Mouse (Mus musculus) hindbrain, embryonic 14.5 days (tissue): ENCODE measurements around the gene Ggt5. TPM values are rescaled to one million over a fixed set of nuclear protein-coding genes. Genes with fewer than 3 reads are reported as not detected.

Experiments
- ATAC-seq: fragments of 200-750 bp; cut with Nextera tagmentation; 2 replicates; pipeline ENCODE4 v1.8.0; 2017; ENCODE audit warnings: moderate number of reproducible peaks, mild to moderate bottlenecking, moderate TSS enrichment, moderate library complexity; ENCODE audit not compliant: low FRiP score
- DNase-seq: peaks from one replicate; pipeline ENCODE4 v3.0.0-alpha.2; 2015; ENCODE audit warnings: low spot score
- H3K27ac ChIP-seq: fragments of 300-500 bp; sonication (generic); 2 replicates; pipeline ENCODE4 v1.5.1; 2014; ENCODE audit warnings: mild to moderate bottlenecking, moderate library complexity
- H3K27me3 ChIP-seq: fragments of 300-500 bp; sonication (generic); 2 replicates; pipeline ENCODE4 v1.6.1; 2014; ENCODE audit warnings: mild to moderate bottlenecking, low read length, mixed read lengths; ENCODE audit not compliant: control insufficient read depth, insufficient read depth
- H3K36me3 ChIP-seq: fragments of 300-500 bp; sonication (generic); replicated peaks from 2 replicates; pipeline ENCODE4 v1.6.1; 2014; ENCODE audit not compliant: control insufficient read depth, insufficient read depth
- H3K4me1 ChIP-seq: fragments of 300-500 bp; sonication (generic); replicated peaks from 2 replicates; pipeline ENCODE4 v1.6.1; 2014; ENCODE audit warnings: antibody characterized with exemption, low read length, mixed read lengths; ENCODE audit not compliant: control insufficient read depth, insufficient read depth
- H3K4me2 ChIP-seq: fragments of 300-500 bp; sonication (generic); replicated peaks from 2 replicates; pipeline ENCODE4 v1.6.1; 2014; ENCODE audit warnings: mild to moderate bottlenecking, moderate library complexity
- H3K4me3 ChIP-seq: fragments of 300-500 bp; sonication (generic); replicated peaks from 2 replicates; pipeline ENCODE4 v1.5.1; 2014; ENCODE audit warnings: mild to moderate bottlenecking, low read length
- H3K9ac ChIP-seq: fragments of 300-500 bp; sonication (generic); 2 replicates; pipeline ENCODE4 v1.6.1; 2014
- H3K9me3 ChIP-seq: fragments of 300-500 bp; sonication (generic); 2 replicates; pipeline ENCODE4 v1.6.1; 2016; ENCODE audit warnings: low read length; ENCODE audit not compliant: control insufficient read depth
- WGBS: fragments of 180-500 bp; shearing (Covaris S2); extraction: QIAGEN DNeasy Blood & Tissue Kit; methylation state at CpG from one replicate; pipeline ENCODE4 v1.1.7; 2014; 5-methylcytosine and 5-hydroxymethylcytosine counted together
- polyA plus RNA-seq: library from polyadenylated mRNA; unstranded; fragments of >200 nt; fragmentation: Nextera tagmentation; extraction: Ambion mirVana; gene quantifications from 2 replicates; pipeline ENCODE4 v1.2.1, GENCODE M21; 2014

Gene Ggt5
- polyA plus RNA-seq, 1 experiment from 2014 or later = 2.1 TPM

DNA sequence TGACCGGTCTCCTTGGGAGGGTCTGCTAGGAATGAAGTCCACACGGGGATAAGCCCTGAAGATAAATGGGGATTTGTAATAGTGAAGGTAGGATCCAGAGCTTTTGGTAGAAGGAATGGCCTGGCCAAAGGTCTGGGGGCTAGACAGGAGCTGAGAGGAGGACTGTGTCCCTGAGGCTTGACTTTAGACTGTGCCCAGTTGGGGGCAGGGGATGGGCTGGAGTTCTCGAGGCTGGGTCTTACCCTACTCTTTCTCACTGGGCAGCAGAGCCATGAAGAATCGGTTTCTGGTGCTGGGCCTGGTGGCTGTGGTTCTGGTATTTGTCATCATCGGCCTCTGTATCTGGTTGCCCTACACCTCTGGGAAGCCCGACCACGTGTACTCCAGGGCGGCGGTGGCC is 15.2 kb upstream of the Ggt5 start:
- Histone ChIP-seq H3K9ac (no peak overlapping the region), H3K27ac (no peak overlapping the region), H3K4me2 (no peak overlapping the region), H3K9me3 (no peaks in the 10 kb centered on the region), H3K4me3 (no peak overlapping the region), H3K36me3 (no peaks in the 10 kb centered on the region), H3K27me3 (no peaks in the 10 kb centered on the region), H3K4me1 (no peaks in the 10 kb centered on the region)
- 89% methylated on average over 9 of the region's 9 CpGs for WGBS
- no peak for ATAC-seq
- DNase-seq = no peak

DNA sequence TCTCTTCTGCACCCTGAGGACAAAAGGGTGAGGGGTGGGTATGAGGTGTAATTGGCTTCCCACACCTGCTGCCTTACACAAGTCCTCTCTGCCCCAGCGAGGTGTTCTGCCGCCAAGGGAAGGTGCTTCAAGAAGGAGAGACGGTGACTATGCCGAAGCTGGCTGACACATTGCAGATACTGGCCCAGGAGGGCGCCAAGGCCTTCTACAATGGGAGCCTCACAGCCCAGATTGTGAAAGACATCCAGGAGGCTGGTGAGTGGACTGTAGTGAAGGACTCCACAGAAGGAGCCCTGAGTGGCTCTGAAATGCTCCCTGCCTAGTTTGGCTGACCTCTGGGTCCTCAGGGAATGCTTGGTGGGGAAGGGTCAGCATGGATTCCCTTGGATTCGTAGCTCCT is 10.0 kb upstream of the Ggt5 start:
- no peaks in the 10 kb centered on the region for H3K27me3 ChIP-seq
- no peak overlapping the region for H3K4me2 ChIP-seq
- DNase-seq = no peak
- H3K36me3 ChIP-seq = no peaks in the 10 kb centered on the region
- H3K27ac ChIP-seq = no peak overlapping the region
- no peaks in the 10 kb centered on the region for H3K4me1 ChIP-seq
- no peaks in the 10 kb centered on the region for H3K9me3 ChIP-seq
- no peak overlapping the region for H3K4me3 ChIP-seq
- H3K9ac ChIP-seq = no peak overlapping the region
- WGBS = 90% methylated on average over 6 of the region's 6 CpGs
- ATAC-seq = no peak

DNA sequence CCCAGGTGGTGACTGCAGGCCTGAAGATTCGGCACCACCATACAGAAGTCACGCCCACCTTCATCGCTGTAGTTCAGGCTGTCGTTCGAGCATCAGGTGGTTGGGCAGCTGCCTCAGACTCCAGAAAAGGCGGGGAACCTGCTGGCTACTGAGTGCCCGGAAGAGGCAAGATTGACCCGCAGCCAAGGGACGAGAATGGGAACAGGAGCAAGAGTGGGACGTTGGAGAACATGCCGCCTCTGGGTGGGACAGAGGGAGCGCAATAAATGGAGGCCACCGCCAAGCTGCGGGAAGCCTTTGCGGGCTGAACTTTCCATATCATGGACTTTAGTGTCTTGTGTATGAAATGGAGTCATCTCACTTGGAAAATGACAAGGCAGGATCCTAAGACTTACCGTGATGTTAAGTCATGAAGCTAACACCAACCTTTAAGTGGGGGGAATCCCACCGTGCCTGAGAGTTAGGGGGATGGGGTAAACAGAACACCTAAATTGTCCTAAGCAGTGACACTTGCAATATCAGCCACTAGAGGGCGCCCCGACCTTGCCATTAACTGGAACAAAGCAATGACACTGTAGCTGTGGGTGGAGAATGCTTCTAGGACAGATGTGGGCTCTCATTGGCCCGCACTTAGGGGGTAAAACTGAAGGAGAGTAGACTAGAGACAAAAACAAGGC is 3.1 kb upstream of the Ggt5 start:
- H3K36me3 ChIP-seq = no peaks in the 10 kb centered on the region
- H3K27ac ChIP-seq = 0 out of 2 replicates have a peak overlapping the region, but pooled peaks have one; percentile 22
- ATAC-seq = peak; percentile 86
- no peak overlapping the region for H3K4me3 ChIP-seq
- no peak overlapping the region for H3K9ac ChIP-seq
- DNase-seq = peak; percentile 96
- H3K27me3 ChIP-seq = no peaks in the 10 kb centered on the region
- H3K9me3 ChIP-seq = no peaks in the 10 kb centered on the region
- H3K4me2 ChIP-seq = peak overlapping the region; percentile 28; the same call in 1 of the 2 replicates
- H3K4me1 ChIP-seq = no peaks in the 10 kb centered on the region
- 15% methylated on average over 20 of the region's 20 CpGs for WGBS

DNA sequence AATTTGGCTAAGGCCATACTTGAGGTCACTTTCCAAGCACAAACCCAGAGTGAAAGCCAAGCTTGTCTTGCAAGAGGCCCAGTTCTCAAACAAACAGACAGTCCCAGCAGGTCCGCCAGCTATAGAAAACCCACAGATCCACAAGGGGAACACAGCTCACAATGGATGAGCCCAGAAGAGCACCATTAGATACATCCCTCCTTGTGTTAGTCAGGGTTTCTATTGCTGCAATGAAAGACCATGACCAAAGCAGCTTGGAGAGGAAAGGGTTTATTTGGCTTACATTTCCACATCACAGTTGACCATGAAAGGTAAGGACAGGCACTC is 2.6 kb upstream of the Ggt5 start:
- peak; percentile 28; the same call in 1 of the 2 replicates for ATAC-seq

DNA sequence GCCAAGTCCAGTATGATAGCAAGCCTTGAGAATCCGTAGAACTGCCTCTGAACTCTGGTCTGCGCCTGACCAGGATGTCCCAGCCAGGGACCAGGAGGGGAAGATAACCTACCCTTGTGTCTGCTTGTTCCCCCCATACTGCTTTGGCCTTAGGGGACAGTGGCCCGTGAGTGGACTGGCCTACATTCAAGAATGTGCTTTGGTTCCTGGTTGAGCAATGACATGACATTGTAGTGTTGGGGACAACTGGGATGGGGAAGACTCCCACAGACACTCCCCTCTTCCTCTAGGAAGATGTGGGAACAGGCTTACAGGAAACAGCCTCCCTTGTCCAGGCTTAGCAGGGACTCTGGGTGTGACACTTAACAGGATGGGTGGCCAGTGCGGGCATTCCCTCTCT is 1.4 kb upstream of the Ggt5 start:
- no peak overlapping the region for H3K27ac ChIP-seq
- H3K4me3 ChIP-seq = no peak overlapping the region
- H3K4me2 ChIP-seq = no peak overlapping the region
- H3K9ac ChIP-seq = no peak overlapping the region
- ATAC-seq = no peak
- H3K27me3 ChIP-seq = no peaks in the 10 kb centered on the region
- no peaks in the 10 kb centered on the region for H3K9me3 ChIP-seq
- H3K4me1 ChIP-seq = no peaks in the 10 kb centered on the region
- no peak for DNase-seq
- 81% methylated on average over 4 of the region's 4 CpGs for WGBS
- H3K36me3 ChIP-seq = no peaks in the 10 kb centered on the region

More for the DNA sequence above, 2.6 kb upstream of the Ggt5 start:
- no peak for DNase-seq
- Histone ChIP-seq H3K4me1 (no peaks in the 10 kb centered on the region), H3K36me3 (no peaks in the 10 kb centered on the region), H3K27me3 (no peaks in the 10 kb centered on the region), H3K9me3 (no peaks in the 10 kb centered on the region), H3K4me2 (no peak overlapping the region), H3K9ac (no peak overlapping the region), H3K4me3 (no peak overlapping the region), H3K27ac (0 out of 2 replicates have a peak overlapping the region, but pooled peaks have one; percentile 22)
- WGBS = 78% methylated on average over 1 of the region's 1 CpGs

DNA sequence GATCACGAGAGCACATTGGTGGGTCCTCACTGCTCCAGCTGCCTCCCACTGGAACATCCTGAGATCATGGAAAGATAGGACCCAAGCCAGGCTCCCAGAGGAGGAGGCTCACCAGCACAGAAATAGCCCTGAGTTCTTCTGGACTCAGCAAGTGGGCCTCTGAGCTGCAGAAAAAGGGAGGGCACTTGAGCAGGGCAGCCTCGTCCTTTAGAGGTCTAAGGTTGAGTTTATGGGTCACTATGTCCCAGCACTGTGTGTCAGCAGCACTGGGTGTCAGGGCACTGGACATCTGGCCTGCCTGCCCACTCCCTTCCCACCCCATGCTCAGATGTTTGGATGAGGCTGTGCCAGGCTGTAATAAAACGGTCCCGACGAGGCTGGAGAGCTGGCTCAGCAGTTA is 804 bp upstream of the Ggt5 start:
- no peak for ATAC-seq
- no peak for DNase-seq
- Histone ChIP-seq H3K4me3 (no peak overlapping the region), H3K9me3 (no peaks in the 10 kb centered on the region), H3K4me2 (no peak overlapping the region), H3K27me3 (no peaks in the 10 kb centered on the region), H3K9ac (no peak overlapping the region), H3K36me3 (no peaks in the 10 kb centered on the region), H3K27ac (no peak overlapping the region), H3K4me1 (no peaks in the 10 kb centered on the region)
- 75% methylated on average over 5 of the region's 5 CpGs for WGBS

DNA sequence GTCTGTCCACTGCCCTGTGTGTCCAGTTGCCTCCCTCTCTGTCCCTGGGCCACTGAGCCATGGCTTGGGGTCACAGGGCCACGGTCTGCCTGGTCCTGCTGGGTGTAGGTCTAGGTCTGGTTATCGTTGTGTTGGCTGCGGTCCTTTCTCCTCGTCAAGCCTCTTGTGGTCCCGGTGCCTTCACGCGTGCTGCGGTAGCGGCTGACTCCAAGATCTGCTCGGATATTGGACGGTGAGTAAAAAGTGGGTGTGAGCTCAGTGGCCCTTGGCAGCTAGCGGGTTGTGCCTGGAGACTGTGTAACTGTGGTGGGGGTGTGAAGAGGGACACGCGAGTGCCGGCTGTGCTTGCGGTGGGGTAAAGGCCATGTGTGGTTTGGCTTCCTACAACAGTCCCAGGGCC is 511 bp downstream of the Ggt5 start:
- Histone ChIP-seq H3K9ac (no peak overlapping the region), H3K27ac (no peak overlapping the region), H3K36me3 (no peaks in the 10 kb centered on the region), H3K4me3 (no peak overlapping the region), H3K4me1 (no peaks in the 10 kb centered on the region), H3K9me3 (no peaks in the 10 kb centered on the region), H3K4me2 (peak overlapping the region; percentile 13; the same call in 1 of the 2 replicates), H3K27me3 (no peaks in the 10 kb centered on the region)
- ATAC-seq (no peak), DNase-seq (no peak)
- WGBS = 73% methylated on average over 16 of the region's 16 CpGs

DNA sequence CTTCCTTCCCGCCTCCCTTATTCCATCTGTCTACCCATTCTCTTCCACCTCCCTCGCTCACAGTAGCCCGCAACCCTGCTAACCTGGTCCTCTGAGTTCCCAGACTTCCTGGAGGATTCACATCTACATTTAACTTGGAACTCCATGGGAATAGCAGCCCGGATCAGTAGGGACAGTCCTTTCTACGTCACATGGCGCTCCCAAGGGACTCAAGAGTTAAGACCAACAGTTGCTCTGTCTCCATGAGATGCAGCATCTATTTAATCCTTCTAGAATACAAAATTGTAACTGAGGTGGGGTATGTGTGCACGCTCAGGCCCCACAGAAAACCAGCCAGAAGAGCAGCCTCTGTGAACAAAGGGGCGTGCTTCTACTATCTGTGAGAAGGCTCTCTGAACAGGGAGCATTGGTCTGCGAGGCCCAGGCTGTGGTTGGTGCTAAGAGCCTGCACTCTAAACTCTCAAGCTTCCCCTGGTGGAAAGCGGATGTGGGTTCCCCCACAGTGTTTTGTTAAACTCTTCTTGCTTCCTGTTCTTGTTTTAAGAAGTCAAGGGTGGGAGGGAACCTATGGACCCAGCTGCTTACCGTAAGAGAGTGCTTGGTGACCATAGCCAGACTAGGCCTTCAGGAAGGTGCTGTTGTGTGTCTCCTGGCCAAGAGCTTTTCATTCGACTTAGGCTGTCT is 2.2 kb downstream of the Ggt5 start:
- whole genome bisulfite sequencing = 78% methylated on average over 12 of the region's 12 CpGs
- DNase-seq = no peak
- H3K9ac ChIP-seq = no peak overlapping the region
- H3K4me2 ChIP-seq = no peak overlapping the region
- H3K27ac ChIP-seq = no peak overlapping the region
- no peak overlapping the region for H3K4me3 ChIP-seq
- no peaks in the 10 kb centered on the region for H3K4me1 ChIP-seq
- no peaks in the 10 kb centered on the region for H3K36me3 ChIP-seq
- no peaks in the 10 kb centered on the region for H3K27me3 ChIP-seq
- H3K9me3 ChIP-seq = no peaks in the 10 kb centered on the region
- ATAC-seq = no peak

DNA sequence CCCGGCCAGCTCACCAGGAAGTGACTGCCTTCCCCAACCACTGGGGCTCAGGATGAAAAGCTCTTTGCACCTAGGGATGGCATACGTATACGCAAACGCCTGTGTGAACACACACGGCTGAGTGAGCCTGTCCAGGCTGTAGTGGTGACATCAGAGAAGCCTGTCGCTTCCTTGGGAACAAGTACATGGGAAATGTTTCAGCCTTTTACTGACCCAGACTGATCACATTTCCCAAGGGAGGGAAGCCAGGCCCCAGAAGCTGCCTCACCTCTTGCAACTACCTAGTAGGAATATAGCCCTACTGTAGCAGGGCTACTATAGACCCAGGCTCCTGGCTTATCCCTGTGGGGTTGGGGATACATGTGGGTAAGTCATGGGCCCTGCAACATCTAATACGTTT is 3.4 kb downstream of the Ggt5 start:
- ATAC-seq (no peak), DNase-seq (no peak)
- Histone ChIP-seq H3K4me1 (no peaks in the 10 kb centered on the region), H3K4me3 (no peak overlapping the region), H3K27me3 (no peaks in the 10 kb centered on the region), H3K9me3 (0 out of 2 replicates have a peak, but pooled peaks cover 3% of the 10 kb centered on the region), H3K27ac (no peak overlapping the region), H3K4me2 (no peak overlapping the region), H3K36me3 (no peaks in the 10 kb centered on the region), H3K9ac (no peak overlapping the region)
- 84% methylated on average over 7 of the region's 7 CpGs for WGBS
